Mouse (Mus musculus) G1E (cell line): Measurements from ENCODE around the gene Hist1h2ac. TPM values are rescaled to one million over a fixed set of nuclear protein-coding genes. Genes with fewer than 3 reads are reported as not detected.
"Not testable (repeated sequence)": the region's sequence is repeated elsewhere in the genome, so short reads cannot be mapped to it uniquely, and the experiment has no call there.

Experiments
- ATAC-seq: 2 replicates; pipeline ENCODE4 v1.8.0; 2016; ENCODE audit warnings: mild to moderate bottlenecking; ENCODE audit not compliant: insufficient number of reproducible peaks, poor library complexity, low FRiP score, severe bottlenecking; ENCODE audit errors: extremely low read depth
- DNase-seq: peaks from one replicate; pipeline ENCODE4 v3.0.0; 2012; ENCODE audit warnings: low spot score
- H3K27me3 ChIP-seq: 2 replicates; pipeline ENCODE4 v1.6.1; 2012; ENCODE audit warnings: mild to moderate bottlenecking, low read length, inconsistent platforms; ENCODE audit not compliant: insufficient read depth
- H3K36me3 ChIP-seq: replicated peaks from 2 replicates; pipeline ENCODE3; 2012; ENCODE audit warnings: mild to moderate bottlenecking, inconsistent platforms
- H3K4me1 ChIP-seq: 2 replicates; pipeline ENCODE4 v1.6.1; 2012; ENCODE audit warnings: low read depth, low read length, inconsistent platforms, mixed read lengths; ENCODE audit not compliant: insufficient read depth
- H3K4me3 ChIP-seq: 2 replicates; pipeline ENCODE4 v1.5.1; 2012; ENCODE audit warnings: low read depth, mild to moderate bottlenecking, inconsistent platforms, low read length, moderate library complexity, mixed read lengths
- H3K9me3 ChIP-seq: replicated peaks from 2 replicates; pipeline ENCODE4 v1.6.1; 2012; ENCODE audit warnings: inconsistent platforms
- CTCF ChIP-seq: IDR thresholded peaks from 2 replicates; pipeline ENCODE4 v1.5.1; 2012; ENCODE audit warnings: low read depth, low read length, inconsistent platforms, mixed read lengths
- GATA1 ChIP-seq: IDR thresholded peaks from 2 replicates; pipeline ENCODE4 v1.6.1; 2012; ENCODE audit warnings: borderline replicate concordance, low read length, inconsistent platforms, mixed read lengths
- GATA2 ChIP-seq: IDR thresholded peaks from 2 replicates; pipeline ENCODE4 v1.6.1; 2012; ENCODE audit warnings: low read depth, low read length, inconsistent platforms, borderline replicate concordance
- POLR2AphosphoS5 ChIP-seq: IDR thresholded peaks from 2 replicates; pipeline ENCODE4 v1.6.1; 2012; ENCODE audit warnings: low read depth, low read length, inconsistent platforms; ENCODE audit not compliant: insufficient replicate concordance
- TAL1 ChIP-seq: conservative IDR thresholded peaks from 2 replicates; pipeline ENCODE4 v1.6.1; 2012; ENCODE audit warnings: low read depth, low read length, inconsistent platforms, mixed read lengths
- polyA plus RNA-seq: library from polyadenylated mRNA; stranded (reverse); fragments of >175 nt; gene quantifications from 2 replicates; pipeline ENCODE4 v1.2.3, GENCODE M21; 2012
- total RNA-seq, 2 experiments: library from RNA; stranded (forward) in 1 of 2; stranded (reverse) in 1 of 2; fragments of 200-1000 nt in 1 of 2; fragments of >200 nt in 1 of 2; fragmentation: Nextera tagmentation in 1 of 2; gene quantifications; 2 replicates each; pipeline ENCODE4 v1.2.3; 2014 to 2017

The Hist1h2ac gene
- total and polyA plus RNA-seq, 3 experiments: 1.1 to 54.4 (median 6.4) TPM

DNA sequence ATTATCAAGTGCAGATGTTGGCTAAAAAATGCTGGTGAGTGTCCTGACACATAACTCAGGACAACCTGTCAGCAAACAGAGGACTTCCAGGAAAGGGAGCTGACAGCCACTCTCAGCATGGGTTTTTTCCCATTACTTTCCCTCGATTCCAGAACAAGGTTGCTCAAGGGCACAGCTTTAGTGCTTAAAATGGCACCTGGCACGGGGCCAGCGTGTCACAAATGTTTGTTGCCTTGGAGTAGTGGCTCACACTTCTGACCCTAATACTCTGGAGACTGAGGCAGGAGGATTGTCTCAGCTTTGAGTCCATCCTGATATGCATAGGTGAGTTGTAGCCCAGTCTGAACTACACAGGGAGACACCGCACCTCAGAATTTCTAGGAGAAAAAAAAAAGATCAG is 24.9 kb upstream of the Hist1h2ac start:
- Histone ChIP-seq H3K27me3 (peaks cover 53% of the 10 kb centered on the region), H3K4me1 (peaks cover 20% of the 10 kb centered on the region), H3K36me3 (no peaks in the 10 kb centered on the region), H3K9me3 (no peaks in the 10 kb centered on the region), H3K4me3 (no peak overlapping the region)
- no peak for DNase-seq
- TF ChIP-seq POLR2AphosphoS5 (no peak), CTCF (no peak), GATA1 (no peak), TAL1 (no peak), GATA2 (no peak)
- ATAC-seq: no peak

GRCm38 (mm10) chr13:23708041-23708440 is 24.3 kb upstream of the Hist1h2ac start:
- Histone ChIP-seq H3K36me3 (no peaks in the 10 kb centered on the region), H3K4me3 (no peak overlapping the region), H3K27me3 (peaks cover 50% of the 10 kb centered on the region), H3K9me3 (no peaks in the 10 kb centered on the region), H3K4me1 (peaks cover 20% of the 10 kb centered on the region)
- no peak for ATAC-seq
- no peak for DNase-seq
- TF ChIP-seq POLR2AphosphoS5 (no peak), CTCF (no peak), TAL1 (no peak), GATA1 (no peak), GATA2 (no peak)

DNA sequence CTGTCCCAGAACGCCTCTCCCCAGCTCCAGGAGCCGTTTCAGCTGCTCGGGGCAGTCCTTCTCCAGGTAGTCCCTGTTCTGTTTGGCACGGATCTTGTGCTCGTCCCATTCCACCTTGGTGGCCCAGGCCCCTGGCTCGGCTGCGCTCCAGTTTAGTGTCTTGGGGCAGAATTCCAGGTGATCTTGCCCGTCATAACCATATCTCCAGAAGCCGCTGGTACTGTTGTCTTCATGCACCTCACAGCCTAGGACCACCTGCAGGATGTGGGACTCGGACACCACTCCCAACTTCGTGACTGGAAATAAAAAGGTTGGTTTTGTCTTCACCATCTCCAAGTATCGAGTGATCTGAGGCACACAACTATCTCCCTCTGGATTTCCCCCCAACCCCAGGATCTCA is 23.0 kb upstream of the Hist1h2ac start:
- DNase-seq (no peak), ATAC-seq (no peak)
- Histone ChIP-seq H3K4me1 (peaks cover 25% of the 10 kb centered on the region), H3K36me3 (no peaks in the 10 kb centered on the region), H3K27me3 (peaks cover 50% of the 10 kb centered on the region), H3K9me3 (no peaks in the 10 kb centered on the region), H3K4me3 (no peak overlapping the region)
- TF ChIP-seq GATA1 (no peak), TAL1 (no peak), POLR2AphosphoS5 (no peak), GATA2 (no peak), CTCF (no peak)

- Histone ChIP-seq H3K4me3 (no peak overlapping the region), H3K36me3 (no peaks in the 10 kb centered on the region), H3K27me3 (peaks cover 43% of the 10 kb centered on the region), H3K4me1 (peaks cover 29% of the 10 kb centered on the region), H3K9me3 (no peaks in the 10 kb centered on the region)
- ATAC-seq: no peak
- TF ChIP-seq GATA2: no peak
- no peak for TF ChIP-seq POLR2AphosphoS5
- no peak for TF ChIP-seq TAL1
- TF ChIP-seq CTCF: no peak
- no peak for TF ChIP-seq GATA1
- no peak for DNase-seq
These were observed 22.1 kb upstream of the Hist1h2ac start for GRCm38 (mm10) chr13:23705751-23706356.

- not testable (repeated sequence) for ATAC-seq, H3K9me3 ChIP-seq, H3K36me3 ChIP-seq, H3K4me3 ChIP-seq, DNase-seq
- Histone ChIP-seq H3K4me1 (peaks cover 25% of the 10 kb centered on the region), H3K27me3 (peaks cover 22% of the 10 kb centered on the region)
These were observed 19.1 kb upstream of the Hist1h2ac start for GRCm38 (mm10) chr13:23702801-23703200.

- Histone ChIP-seq H3K9me3 (no peaks in the 10 kb centered on the region), H3K4me1 (peaks cover 25% of the 10 kb centered on the region)
- no peak for TF ChIP-seq TAL1
- no peak for TF ChIP-seq CTCF
- TF ChIP-seq POLR2AphosphoS5: no peak
- no peak for TF ChIP-seq GATA1
- TF ChIP-seq GATA2: no peak
These were observed 18.5 kb upstream of the Hist1h2ac start for GRCm38 (mm10) chr13:23702220-23702619.

More at GRCm38 (mm10) chr13:23702220-23702619, 18.5 kb upstream of the Hist1h2ac start:
- DNase-seq: no peak
- Histone ChIP-seq H3K4me3 (no peak overlapping the region), H3K36me3 (no peaks in the 10 kb centered on the region), H3K27me3 (peaks cover 17% of the 10 kb centered on the region)
- ATAC-seq: no peak
